Mouse (Mus musculus) cortical plate, adult 2 months (tissue): ENCODE measurements at regions not wholly inside any gene's neighbourhood (a gene's known extent, or its start where the extent isn't known, plus 50 kb on each side); places are given as distances from the start of the nearest gene placed in this dataset.

Experiments used
- H3K27ac ChIP-seq: fragments of 200-500 bp; 2 replicates; pipeline ENCODE4 v1.5.1; 2012; ENCODE audit warnings: low read length, control low read depth, inconsistent platforms; ENCODE audit not compliant: insufficient read depth
- H3K4me1 ChIP-seq: fragments of 200-500 bp; 2 replicates; pipeline ENCODE4 v1.6.1; 2011; ENCODE audit warnings: low read length; ENCODE audit not compliant: control insufficient read depth, insufficient read depth
- H3K4me3 ChIP-seq: fragments of 200-500 bp; 2 replicates; pipeline ENCODE4 v1.5.1; 2011; ENCODE audit warnings: mild to moderate bottlenecking, low read length, control low read depth; ENCODE audit not compliant: insufficient read depth
- CTCF ChIP-seq: fragments of 200-500 bp; IDR thresholded peaks from 2 replicates; pipeline ENCODE4 v1.5.1; 2011; ENCODE audit warnings: mild to moderate bottlenecking, control low read depth, low read length; ENCODE audit not compliant: insufficient read depth; ENCODE audit errors: extremely low read depth
- POLR2A ChIP-seq: fragments of 200-500 bp; IDR thresholded peaks from 2 replicates; pipeline ENCODE4 v1.6.1; 2011; ENCODE audit warnings: mild to moderate bottlenecking, low read length, control low read depth; ENCODE audit not compliant: insufficient read depth; ENCODE audit errors: extremely low read depth

DNA sequence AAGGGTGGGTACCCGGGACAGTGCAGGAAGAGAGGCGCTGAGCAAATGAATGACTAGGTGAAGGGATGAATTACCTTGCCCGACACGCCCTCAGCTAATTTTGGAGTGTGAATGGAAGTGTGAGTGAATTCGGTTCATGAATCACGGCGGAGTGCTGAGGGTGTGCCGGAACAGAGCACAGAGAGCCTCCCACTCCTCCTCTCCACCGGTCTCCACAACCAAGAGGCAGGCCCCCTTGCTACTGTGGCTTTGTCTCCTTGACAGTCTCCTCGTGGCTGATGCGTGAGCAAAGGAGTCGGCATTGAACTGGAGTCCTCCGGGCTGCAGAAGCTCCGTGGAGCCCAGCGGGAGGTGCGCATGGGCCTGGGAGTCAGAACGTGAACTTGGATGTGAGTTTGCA lies 64.5 kb upstream of the Nectin1 start:
- Histone ChIP-seq H3K4me1 (peaks cover 4% of the 10 kb centered on the region; the same call in 1 of the 2 replicates), H3K27ac (no peak overlapping the region), H3K4me3 (no peak overlapping the region)
- no peak for TF ChIP-seq POLR2A
- TF ChIP-seq CTCF: no peak

GRCm38 (mm10) chr9:43681317-43681716 lies 62.5 kb upstream of the Nectin1 start:
- TF ChIP-seq CTCF: no peak
- TF ChIP-seq POLR2A: no peak
- Histone ChIP-seq H3K4me1 (peaks cover 4% of the 10 kb centered on the region; the same call in 1 of the 2 replicates), H3K4me3 (no peak overlapping the region), H3K27ac (no peak overlapping the region)

GRCm38 (mm10) chr9:43682102-43682501 lies 61.7 kb upstream of the Nectin1 start:
- Histone ChIP-seq H3K4me1 (peaks cover 4% of the 10 kb centered on the region; the same call in 1 of the 2 replicates), H3K27ac (no peak overlapping the region), H3K4me3 (no peak overlapping the region)
- TF ChIP-seq CTCF (no peak), POLR2A (no peak)

DNA sequence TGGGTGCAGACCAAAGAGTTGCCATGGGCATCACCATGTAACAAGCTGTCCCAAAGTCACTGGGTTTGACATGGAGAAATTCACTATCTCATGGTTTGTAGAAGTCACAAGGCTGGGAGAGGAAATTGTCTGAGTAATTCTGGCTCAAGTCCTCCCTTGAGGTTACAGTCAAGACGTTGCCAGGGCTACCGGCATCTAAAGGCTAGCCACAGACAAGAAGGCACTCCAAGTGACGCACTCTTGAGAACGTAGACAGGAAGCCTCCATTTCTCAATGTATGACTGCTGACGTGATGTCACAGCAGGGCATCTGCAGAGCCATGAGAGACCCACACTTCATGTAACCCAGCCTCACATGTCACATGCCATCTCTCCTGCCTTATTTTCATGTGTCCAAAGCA lies 59.2 kb upstream of the Nectin1 start:
- H3K27ac ChIP-seq: no peak overlapping the region
- no peak overlapping the region for H3K4me3 ChIP-seq
- H3K4me1 ChIP-seq: peaks cover 4% of the 10 kb centered on the region; the same call in 1 of the 2 replicates
- TF ChIP-seq POLR2A: no peak
- no peak for TF ChIP-seq CTCF

GRCm38 (mm10) chr9:43692015-43692414 lies 51.8 kb upstream of the Nectin1 start:
- H3K27ac ChIP-seq: no peak overlapping the region
- TF ChIP-seq CTCF: no peak
- TF ChIP-seq POLR2A: no peak

DNA sequence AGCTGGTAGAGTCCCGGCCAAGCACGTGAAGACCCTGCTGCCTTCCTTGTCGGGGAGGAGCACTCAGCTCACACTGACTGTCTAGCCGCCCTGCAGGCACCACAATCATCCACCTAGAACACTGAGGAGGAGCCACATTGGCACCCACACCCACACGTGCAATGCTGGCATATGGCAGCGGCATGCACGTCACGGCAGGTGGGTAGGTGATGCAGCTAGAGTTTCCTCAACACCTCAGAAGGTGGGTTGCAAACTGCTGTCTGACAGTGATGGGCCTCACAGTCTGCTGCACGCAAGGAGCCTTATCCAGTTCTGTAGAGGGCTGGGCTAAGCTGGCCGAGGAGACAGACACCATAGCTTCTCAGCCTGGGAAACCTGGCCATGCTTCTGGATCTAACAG lies 51.2 kb upstream of the Nectin1 start:
- H3K4me1 ChIP-seq: no peaks in the 10 kb centered on the region
- no peak overlapping the region for H3K27ac ChIP-seq
- no peak overlapping the region for H3K4me3 ChIP-seq
- TF ChIP-seq CTCF (no peak), POLR2A (no peak)

More at GRCm38 (mm10) chr9:43692015-43692414, 51.8 kb upstream of the Nectin1 start:
- no peaks in the 10 kb centered on the region for H3K4me1 ChIP-seq
- no peak overlapping the region for H3K4me3 ChIP-seq
